Mouse (Mus musculus): ENCODE measurements around the gene Tns1. TPM values are rescaled to one million over a fixed set of nuclear protein-coding genes. Genes with fewer than 3 reads are reported as not detected.

Tns1 gene
- total and polyA plus RNA-seq, 3 experiments = 0.11 TPM; not detected in 2

GRCm38 (mm10) chr1:74139415-74139814, 15.2 kb upstream of the Tns1 start:
- 0 out of 4 replicates have a peak, but pooled peaks cover 0 to 2% of the 10 kb centered on the region in 2 experiments for H3K36me3 ChIP-seq (ENCODE audit: control insufficient read depth in 1 of 2, insufficient read depth in 2 of 2, low read length in 2 of 2)
- no peaks in the 10 kb centered on the region for H3K27me3 ChIP-seq (ENCODE audit: control insufficient read depth in 1 of 2, insufficient read depth in 2 of 2, low read length in 2 of 2)
- H3K79me2 ChIP-seq (ENCODE audit: control insufficient read depth, insufficient read depth, low read length, poor library complexity) = no peaks in the 10 kb centered on the region
- no peak overlapping the region for H3K4me3 ChIP-seq (ENCODE audit: control insufficient read depth in 1 of 2, insufficient read depth in 1 of 2, low read depth in 2 of 2, low read length in 2 of 2)
- no peaks in the 10 kb centered on the region for H3K9me3 ChIP-seq (replicated peaks; ENCODE audit: insufficient read depth, low read length)
- no peak for TF ChIP-seq HCFC1 (IDR thresholded peaks at IDR 0.05; ENCODE audit: low read depth, low read length)
- no peak for TF ChIP-seq TBP (IDR thresholded peaks at IDR 0.05; ENCODE audit: low read depth, low read length)
- TF ChIP-seq MXI1 (IDR thresholded peaks at IDR 0.05; ENCODE audit: low read depth, low read length) = no peak
- no peak for TF ChIP-seq USF1 (IDR thresholded peaks at IDR 0.05; ENCODE audit: low read depth, low read length)
- no peak for TF ChIP-seq MAZ (IDR thresholded peaks at IDR 0.05; ENCODE audit: low read depth, low read length)
- TF ChIP-seq POLR2AphosphoS5 (IDR thresholded peaks at IDR 0.05; ENCODE audit: borderline replicate concordance, low read depth, low read length) = no peak
- no peak for TF ChIP-seq TCF12 (IDR thresholded peaks at IDR 0.05; ENCODE audit: low read depth, low read length)
- no peak for TF ChIP-seq USF2 (IDR thresholded peaks at IDR 0.05; ENCODE audit: borderline replicate concordance in 1 of 2, insufficient read depth in 1 of 2, low read depth in 1 of 2, low read length in 2 of 2)
- no peak for TF ChIP-seq MAX (IDR thresholded peaks at IDR 0.05; ENCODE audit: low read length)
- TF ChIP-seq POLR2A (IDR thresholded peaks at IDR 0.05; ENCODE audit: control insufficient read depth in 1 of 2, insufficient read depth in 1 of 2, low read depth in 1 of 2, low read length in 2 of 2, poor library complexity in 1 of 2) = no peak
- TF ChIP-seq CTCF (IDR thresholded peaks at IDR 0.05 in 2 of 3, conservative IDR thresholded peaks at IDR 0.05 in 1 of 3; ENCODE audit: control insufficient read depth in 1 of 3, insufficient read depth in 1 of 3, low read depth in 2 of 3, low read length in 3 of 3, poor library complexity in 1 of 3, severe bottlenecking in 1 of 3) = peak in 2 of 3 experiments; percentile 25 to 51; a peak in 4 of 6 replicates
- TF ChIP-seq GABPA (IDR thresholded peaks at IDR 0.05; ENCODE audit: low read depth, low read length) = no peak
- no peak for TF ChIP-seq KAT2A (conservative IDR thresholded peaks at IDR 0.05; ENCODE audit: low read depth, low read length)
- TF ChIP-seq MYC (IDR thresholded peaks at IDR 0.05; ENCODE audit: low read depth, low read length) = no peak
- TF ChIP-seq RCOR1 (IDR thresholded peaks at IDR 0.05; ENCODE audit: low read depth, low read length) = no peak
- TF ChIP-seq JUND (IDR thresholded peaks at IDR 0.05; ENCODE audit: low read depth, low read length) = no peak
- TF ChIP-seq EP300 (IDR thresholded peaks at IDR 0.05; ENCODE audit: low read depth in 1 of 2, low read length in 2 of 2) = no peak
- TF ChIP-seq SMC3 (IDR thresholded peaks at IDR 0.05; ENCODE audit: low read depth, low read length) = peak; percentile 3; the same call in 1 of the 2 replicates
- TF ChIP-seq ZNF384 (IDR thresholded peaks at IDR 0.05; ENCODE audit: low read depth, low read length) = peak; percentile 47; the same call in 1 of the 2 replicates
- H3K27ac ChIP-seq (ENCODE audit: control insufficient read depth, low read depth, low read length) = no peak overlapping the region
- no peak for DNase-seq (ENCODE audit: low read depth, low spot score)
- peaks cover 0 to 12% of the 10 kb centered on the region in 2 experiments; a peak in 2 of 4 replicates for H3K4me1 ChIP-seq (ENCODE audit: control insufficient read depth in 1 of 2, insufficient read depth in 2 of 2, low read length in 2 of 2)
- no peak overlapping the region for H3K9ac ChIP-seq (ENCODE audit: control insufficient read depth, low read depth, low read length, poor library complexity, severe bottlenecking)

- H3K36me3 ChIP-seq (ENCODE audit: control insufficient read depth in 1 of 2, insufficient read depth in 2 of 2, low read length in 2 of 2) = 0 out of 4 replicates have a peak, but pooled peaks cover 0 to 2% of the 10 kb centered on the region in 2 experiments
- H3K4me3 ChIP-seq (ENCODE audit: control insufficient read depth in 1 of 2, insufficient read depth in 1 of 2, low read depth in 2 of 2, low read length in 2 of 2) = no peak overlapping the region
- no peak overlapping the region for H3K9ac ChIP-seq (ENCODE audit: control insufficient read depth, low read depth, low read length, poor library complexity, severe bottlenecking)
- no peaks in the 10 kb centered on the region for H3K79me2 ChIP-seq (ENCODE audit: control insufficient read depth, insufficient read depth, low read length, poor library complexity)
- H3K4me1 ChIP-seq (ENCODE audit: control insufficient read depth in 1 of 2, insufficient read depth in 2 of 2, low read length in 2 of 2) = peaks cover 0 to 12% of the 10 kb centered on the region in 2 experiments; a peak in 2 of 4 replicates
- TF ChIP-seq ZNF384 (IDR thresholded peaks at IDR 0.05; ENCODE audit: low read depth, low read length) (no peak), MAFK (IDR thresholded peaks at IDR 0.05; ENCODE audit: borderline replicate concordance, low read depth, low read length) (no peak), CHD1 (IDR thresholded peaks at IDR 0.05; ENCODE audit: low read depth, low read length) (no peak), EP300 (IDR thresholded peaks at IDR 0.05; ENCODE audit: low read depth in 1 of 2, low read length in 2 of 2) (peak; percentile 16 to 25; a peak in 1 of 4 replicates), UBTF (IDR thresholded peaks at IDR 0.05; ENCODE audit: borderline replicate concordance, insufficient read depth, low read depth, low read length) (no peak), ZKSCAN1 (IDR thresholded peaks at IDR 0.05; ENCODE audit: low read depth, low read length) (no peak), CHD2 (IDR thresholded peaks at IDR 0.05; ENCODE audit: low read length) (no peak), USF1 (IDR thresholded peaks at IDR 0.05; ENCODE audit: low read depth, low read length) (no peak), BHLHE40 (IDR thresholded peaks at IDR 0.05; ENCODE audit: borderline replicate concordance, low read depth, low read length) (no peak), TCF12 (IDR thresholded peaks at IDR 0.05; ENCODE audit: low read depth, low read length) (peak; percentile 32; the same call in 1 of the 2 replicates), ETS1 (IDR thresholded peaks at IDR 0.05; ENCODE audit: low read depth, low read length) (no peak), SMC3 (IDR thresholded peaks at IDR 0.05; ENCODE audit: low read depth, low read length) (no peak), TAL1 (IDR thresholded peaks at IDR 0.05; ENCODE audit: low read length) (no peak), MEF2A (IDR thresholded peaks at IDR 0.05; ENCODE audit: extremely low read depth, insufficient replicate concordance, low read depth, low read length, poor library complexity, severe bottlenecking) (no peak)
- H3K27ac ChIP-seq (ENCODE audit: control insufficient read depth, low read depth, low read length) = no peak overlapping the region
- no peaks in the 10 kb centered on the region for H3K9me3 ChIP-seq (replicated peaks; ENCODE audit: insufficient read depth, low read length)
- peak; percentile 20 for DNase-seq (ENCODE audit: low read depth, low spot score)
- no peaks in the 10 kb centered on the region for H3K27me3 ChIP-seq (ENCODE audit: control insufficient read depth in 1 of 2, insufficient read depth in 2 of 2, low read length in 2 of 2)
These were observed 11.2 kb upstream of the Tns1 start for GRCm38 (mm10) chr1:74135326-74135950.
